21 mouse cellular contexts compared by ENCODE assay signal in genomic region chrX:77603496-77604258, GRCm38 (mm10).
DNase-seq lines count a peak whose midpoint lies in the region; ATAC-seq lines count a peak whose summit lies in the region.
"Had no signal": no experiment of that assay in that cellular context is flagged by ENCODE, and none has a peak within 500 bp of the region (broad histone marks: within the 10 kb centered on the region; RNA-seq: fewer than 3 reads in every experiment).

No protein-coding gene starts in this region.

- H3K9me3 ChIP-seq in heart, embryonic 11.5 days (replicated peaks; ENCODE audit: control insufficient read depth, low read length): no peaks in the 10 kb centered on the region
- no peaks in the 10 kb centered on the region for H3K9me3 ChIP-seq in heart, embryonic 10.5 days
- H3K9me3 ChIP-seq in heart, embryonic 15.5 days (replicated peaks): no peaks in the 10 kb centered on the region
- H3K9me3 ChIP-seq in heart, embryonic 16.5 days (replicated peaks; ENCODE audit: control insufficient read depth, low read length): no peaks in the 10 kb centered on the region
- H3K9me3 ChIP-seq: embryonic facial prominence, embryonic 15.5 days; forebrain, embryonic 10.5 days; hindbrain, embryonic 15.5 days had no signal

- H3K4me1 ChIP-seq in heart, embryonic 11.5 days (ENCODE audit: control insufficient read depth, insufficient read depth, low read length): peaks cover 3% of the 10 kb centered on the region
- no peaks in the 10 kb centered on the region; the same call in 1 of the 2 replicates for H3K4me1 ChIP-seq in heart, embryonic 10.5 days
- peaks cover 21% of the 10 kb centered on the region for H3K4me1 ChIP-seq in heart, embryonic 15.5 days (replicated peaks)
- peaks cover 8% of the 10 kb centered on the region; the same call in 1 of the 2 replicates for H3K4me1 ChIP-seq in heart, embryonic 16.5 days (ENCODE audit: control insufficient read depth, insufficient read depth, low read length)
- H3K4me1 ChIP-seq: embryonic facial prominence, embryonic 15.5 days; forebrain, embryonic 10.5 days; hindbrain, embryonic 15.5 days had no signal

- no peak overlapping the region for H3K4me3 ChIP-seq in heart, embryonic 11.5 days (ENCODE audit: low read depth, low read length)
- H3K4me3 ChIP-seq in heart, embryonic 10.5 days: no peak overlapping the region
- no peak overlapping the region for H3K4me3 ChIP-seq in heart, embryonic 15.5 days
- no peak overlapping the region for H3K4me3 ChIP-seq in heart, embryonic 16.5 days (ENCODE audit: low read length)
- H3K4me3 ChIP-seq: embryonic facial prominence, embryonic 15.5 days; erythroblast, embryonic 14.5 days; forebrain, embryonic 10.5 days; hindbrain, embryonic 15.5 days had no signal

- 51% methylated on average over 2 of the region's 2 CpGs for WGBS in heart, embryonic 11.5 days (ENCODE audit: insufficient replicate concordance)
- 64% methylated on average over 2 of the region's 2 CpGs for WGBS in heart, embryonic 10.5 days
- 52% methylated on average over 2 of the region's 2 CpGs for WGBS in heart, embryonic 15.5 days
- WGBS in heart, embryonic 16.5 days: 42% methylated on average over 2 of the region's 2 CpGs

- no peaks in the 10 kb centered on the region for H3K36me3 ChIP-seq in heart, embryonic 11.5 days (ENCODE audit: control insufficient read depth, insufficient read depth, low read length)
- no peaks in the 10 kb centered on the region for H3K36me3 ChIP-seq in heart, embryonic 10.5 days
- H3K36me3 ChIP-seq in heart, embryonic 15.5 days: no peaks in the 10 kb centered on the region
- H3K36me3 ChIP-seq in heart, embryonic 16.5 days (ENCODE audit: control insufficient read depth, insufficient read depth): no peaks in the 10 kb centered on the region
- H3K36me3 ChIP-seq: embryonic facial prominence, embryonic 15.5 days; forebrain, embryonic 10.5 days; hindbrain, embryonic 15.5 days had no signal

- no peak for ATAC-seq in heart, embryonic 11.5 days (replicated peaks; ENCODE audit: insufficient number of reproducible peaks, low FRiP score, low TSS enrichment)
- ATAC-seq in heart, embryonic 15.5 days (replicated peaks; ENCODE audit: insufficient number of reproducible peaks, insufficient read depth, low FRiP score, low read depth): peak; percentile 53; the same call in 1 of the 2 replicates
- peak; percentile 72 for ATAC-seq in heart, embryonic 16.5 days (replicated peaks; ENCODE audit: extremely low read depth, insufficient read depth, low FRiP score)
- ATAC-seq: forebrain, embryonic 14.5 days; intestine, postnatal 0 days had no signal

- DNase-seq in heart, embryonic 10.5 days (ENCODE audit: low spot score): no peak
- DNase-seq in heart, adult 8-10 months (ENCODE audit: low spot score): no peak
- DNase-seq in frontal cortex, postnatal 14 days (ENCODE audit: low spot score in 2 of 2): no peak
- no peak for DNase-seq in right cerebral cortex, postnatal 25 days
- DNase-seq: adrenal gland, adult 2 months; adrenal gland, postnatal 25 days; cerebellum, adult 18-20 months; cerebellum, adult 9-11 months; embryo, embryonic 11 days; gastrocnemius, postnatal 36 days; kidney, adult 8-10 months had no signal

- no peak overlapping the region for H3K9ac ChIP-seq in heart, embryonic 11.5 days (ENCODE audit: low read depth, low read length)
- H3K9ac ChIP-seq in heart, embryonic 15.5 days: no peak overlapping the region
- H3K9ac ChIP-seq in heart, embryonic 16.5 days (ENCODE audit: low read length): no peak overlapping the region
- H3K9ac ChIP-seq: embryonic facial prominence, embryonic 15.5 days; hindbrain, embryonic 15.5 days had no signal

- H3K4me2 ChIP-seq in heart, embryonic 11.5 days: peak overlapping the region; percentile 16; the same call in 1 of the 2 replicates
- H3K4me2 ChIP-seq in heart, embryonic 15.5 days: no peak overlapping the region
- peak overlapping the region; percentile 12; the same call in 1 of the 2 replicates for H3K4me2 ChIP-seq in heart, embryonic 16.5 days (ENCODE audit: low read depth, low read length)
- H3K4me2 ChIP-seq: embryonic facial prominence, embryonic 15.5 days; hindbrain, embryonic 15.5 days had no signal

- peak overlapping the region; percentile 74 for H3K27ac ChIP-seq in heart, embryonic 11.5 days (ENCODE audit: low read depth, low read length)
- H3K27ac ChIP-seq in heart, embryonic 10.5 days: no peak overlapping the region
- H3K27ac ChIP-seq in heart, embryonic 15.5 days: peak overlapping the region; percentile 80
- H3K27ac ChIP-seq in heart, embryonic 16.5 days (ENCODE audit: low read length): peak overlapping the region; percentile 88
- H3K27ac ChIP-seq: embryonic facial prominence, embryonic 15.5 days; forebrain, embryonic 10.5 days; hindbrain, embryonic 15.5 days had no signal

- no peaks in the 10 kb centered on the region for H3K27me3 ChIP-seq in heart, embryonic 11.5 days (ENCODE audit: control insufficient read depth, insufficient read depth, low read length)
- H3K27me3 ChIP-seq in heart, embryonic 10.5 days (ENCODE audit: insufficient read depth, poor library complexity, severe bottlenecking): no peaks in the 10 kb centered on the region
- H3K27me3 ChIP-seq in heart, embryonic 15.5 days: no peaks in the 10 kb centered on the region
- no peaks in the 10 kb centered on the region for H3K27me3 ChIP-seq in heart, embryonic 16.5 days (ENCODE audit: control insufficient read depth, insufficient read depth, low read length)
- H3K27me3 ChIP-seq: CH12.LX; embryonic facial prominence, embryonic 15.5 days; hindbrain, embryonic 15.5 days had no signal
